Mouse (Mus musculus): ENCODE results near the gene Gm20696.

DNA sequence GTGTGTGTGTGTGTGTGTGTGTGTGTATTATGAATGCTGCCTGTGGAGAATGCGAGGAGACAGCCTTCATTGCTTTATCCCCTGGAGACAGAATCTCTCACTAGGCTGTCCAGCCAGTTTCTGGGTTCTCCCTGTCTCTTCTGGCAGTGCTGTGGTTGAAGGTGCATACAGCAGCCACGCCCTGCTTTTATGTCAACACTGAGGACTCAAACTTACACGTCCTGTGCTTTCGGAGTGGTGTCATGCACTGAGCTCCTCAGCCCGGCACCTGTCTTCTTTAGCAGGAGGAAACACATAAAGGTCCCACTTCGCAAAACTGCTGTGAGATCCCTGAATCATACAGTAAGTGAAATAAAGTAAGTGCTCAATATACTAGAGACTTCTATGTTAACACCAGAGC lies 264.8 kb downstream of the Gm20696 start:
- TF ChIP-seq CTCF (IDR thresholded peaks at IDR 0.05; ENCODE audit: low read depth, low read length): no peak
- no peak for TF ChIP-seq POLR2A (IDR thresholded peaks at IDR 0.05; ENCODE audit: insufficient read depth, low read length)

Data from ES-Bruce4 (cell line).